Mouse (Mus musculus): Measurements from ENCODE around the gene Grap2. TPM values are rescaled to one million over a fixed set of nuclear protein-coding genes. Genes with fewer than 3 reads are reported as not detected.

Gene Grap2
- polyA plus RNA-seq (2012) = 14.0 and 16.9 TPM in 2 replicates

GRCm38 (mm10) chr15:80572291-80572690, at the start of gene Grap2:
Gene Grap2, plus strand, starts transcription at chr15:80572594.
- H3K4me3 ChIP-seq (replicated peaks) = no peak within 1 kb of the TSS
- TF ChIP-seq GATA1 (IDR thresholded peaks at IDR 0.05; ENCODE audit: low read length) = no peak
- no peak for TF ChIP-seq TAL1 (IDR thresholded peaks at IDR 0.05; ENCODE audit: low read length)
- H3K27me3 ChIP-seq (ENCODE audit: control insufficient read depth) = peaks cover 63% of the 10 kb centered on the region
- H3K36me3 ChIP-seq (ENCODE audit: control insufficient read depth) = no peaks in the 10 kb centered on the region
- no peaks in the 10 kb centered on the region for H3K9me3 ChIP-seq (ENCODE audit: control insufficient read depth, low read length)
- peaks cover 2% of the 10 kb centered on the region; the same call in 1 of the 2 replicates for H3K4me1 ChIP-seq (ENCODE audit: control insufficient read depth)

DNA sequence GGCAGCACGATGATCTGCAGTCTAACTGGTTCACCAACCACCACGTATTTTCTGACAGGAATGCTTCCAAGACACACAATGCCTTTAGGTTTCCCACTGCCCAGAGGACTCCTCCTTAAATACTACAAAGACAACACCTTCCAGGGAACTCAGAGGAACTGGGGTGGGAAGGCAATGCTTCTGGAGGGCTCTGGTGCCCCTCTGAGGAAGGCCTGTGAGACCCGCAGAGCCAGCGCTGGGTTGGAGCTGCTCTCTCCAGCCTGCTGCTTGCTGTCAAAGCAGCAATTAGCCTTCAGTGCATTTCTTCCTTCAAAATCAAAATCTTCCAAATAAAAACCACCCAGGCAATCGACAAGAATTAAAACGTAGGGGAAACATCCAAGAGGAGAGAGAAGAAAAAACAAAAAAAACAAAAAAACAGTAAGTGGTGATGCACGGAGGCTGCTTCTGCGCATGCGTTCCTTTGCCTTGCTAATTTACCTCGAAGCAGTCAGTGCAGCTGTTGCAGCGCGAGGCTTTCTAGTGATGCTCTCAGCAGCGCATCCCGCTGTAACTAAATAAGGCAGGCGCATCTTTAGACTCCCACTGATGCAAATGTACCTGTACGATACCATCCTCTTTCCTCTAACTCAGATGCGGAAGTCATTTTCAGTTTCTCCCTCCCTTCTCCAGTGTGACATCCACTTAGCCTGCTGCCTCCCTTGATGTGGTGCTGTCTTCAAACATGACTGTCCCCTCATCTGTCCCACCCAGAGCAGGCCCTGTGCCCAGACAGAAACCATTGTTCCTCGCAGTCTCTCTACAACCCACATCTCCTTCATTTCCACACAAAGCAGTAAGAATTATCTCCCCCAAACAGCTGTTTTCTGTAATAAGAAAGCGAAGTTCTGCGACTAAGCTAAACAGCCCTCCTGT, 42.2 kb upstream of the Grap2 start:
- no peak for TF ChIP-seq GATA1 (IDR thresholded peaks at IDR 0.05; ENCODE audit: low read length)
- no peak for TF ChIP-seq TAL1 (IDR thresholded peaks at IDR 0.05; ENCODE audit: low read length)
- Histone ChIP-seq H3K27me3 (ENCODE audit: control insufficient read depth) (no peaks in the 10 kb centered on the region), H3K9me3 (ENCODE audit: control insufficient read depth, low read length) (peaks cover 2% of the 10 kb centered on the region; the same call in 1 of the 2 replicates), H3K4me3 (replicated peaks) (no peak overlapping the region), H3K4me1 (ENCODE audit: control insufficient read depth) (peaks cover 53% of the 10 kb centered on the region), H3K36me3 (ENCODE audit: control insufficient read depth) (no peaks in the 10 kb centered on the region)

DNA sequence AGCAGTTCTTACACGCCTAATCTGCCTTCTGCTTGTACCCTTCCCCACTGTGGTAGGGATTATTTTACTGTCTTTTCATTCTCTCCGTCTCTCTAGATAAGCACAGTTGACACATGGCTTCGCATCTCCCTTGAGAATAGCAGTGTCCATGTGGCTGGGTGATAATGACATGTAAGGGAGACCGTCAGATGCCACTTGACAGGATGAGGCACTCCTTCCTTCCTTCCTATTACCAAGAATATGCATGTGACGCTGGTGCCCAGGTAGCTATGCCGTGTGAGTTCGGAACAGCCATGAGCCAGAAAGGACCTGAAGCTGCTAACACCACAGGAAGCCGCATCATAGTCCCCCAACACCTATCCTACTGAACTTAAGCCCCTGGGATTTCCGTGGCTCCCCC, 41.4 kb upstream of the Grap2 start:
- TF ChIP-seq GATA1 (IDR thresholded peaks at IDR 0.05; ENCODE audit: low read length) (0 out of 2 replicates have a peak, but pooled peaks have one; percentile 22), TAL1 (IDR thresholded peaks at IDR 0.05; ENCODE audit: low read length) (peak; percentile 40; the same call in 1 of the 3 replicates)
- no peaks in the 10 kb centered on the region for H3K36me3 ChIP-seq (ENCODE audit: control insufficient read depth)
- H3K4me3 ChIP-seq (replicated peaks) = peak overlapping the region; percentile 19
- H3K9me3 ChIP-seq (ENCODE audit: control insufficient read depth, low read length) = no peaks in the 10 kb centered on the region
- H3K27me3 ChIP-seq (ENCODE audit: control insufficient read depth) = no peaks in the 10 kb centered on the region
- H3K4me1 ChIP-seq (ENCODE audit: control insufficient read depth) = peaks cover 53% of the 10 kb centered on the region

DNA sequence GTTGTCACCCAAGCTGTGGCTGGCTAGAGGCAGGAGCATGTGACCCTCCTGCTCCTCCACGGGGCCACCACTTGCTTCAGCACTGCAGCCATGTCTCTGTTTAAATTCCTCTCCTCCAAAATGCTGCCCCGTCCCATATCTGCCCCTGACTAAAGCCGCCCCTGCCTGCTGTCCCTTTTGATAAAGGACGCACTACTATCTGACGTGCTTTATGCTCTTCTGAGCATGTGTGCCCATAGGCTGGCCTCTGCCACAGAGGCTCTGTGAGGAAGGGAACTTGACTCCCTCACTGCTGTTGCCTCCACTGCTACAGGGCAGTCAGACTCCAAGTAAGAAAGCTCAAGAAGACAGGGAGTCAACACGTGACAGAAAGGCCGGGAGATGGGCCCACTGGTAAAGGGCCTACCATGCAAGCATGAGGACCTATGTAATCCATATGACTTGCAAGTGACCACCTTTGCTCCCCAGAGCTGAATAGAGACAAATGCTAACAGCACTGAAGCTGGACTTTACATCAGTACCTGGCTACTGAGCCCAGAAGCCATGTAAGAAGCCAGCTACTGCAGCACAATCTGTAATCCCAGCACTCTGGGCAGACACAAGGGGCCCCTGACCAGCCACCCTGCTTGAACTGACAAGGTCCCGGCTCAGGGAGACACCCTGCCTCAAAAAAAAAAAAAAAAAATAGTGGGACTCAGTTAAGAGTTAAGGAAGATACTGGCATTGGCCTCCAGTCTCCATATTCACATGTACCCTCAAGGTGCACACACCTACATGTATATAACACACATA, 39.9 kb upstream of the Grap2 start:
- Histone ChIP-seq H3K4me1 (ENCODE audit: control insufficient read depth) (peaks cover 59% of the 10 kb centered on the region), H3K36me3 (ENCODE audit: control insufficient read depth) (no peaks in the 10 kb centered on the region), H3K4me3 (replicated peaks) (peak overlapping the region; percentile 33)

GRCm38 (mm10) chr15:80533274-80533673, 39.1 kb upstream of the Grap2 start:
- Histone ChIP-seq H3K36me3 (ENCODE audit: control insufficient read depth) (no peaks in the 10 kb centered on the region), H3K9me3 (ENCODE audit: control insufficient read depth, low read length) (no peaks in the 10 kb centered on the region), H3K4me1 (ENCODE audit: control insufficient read depth) (peaks cover 67% of the 10 kb centered on the region), H3K4me3 (replicated peaks) (no peak overlapping the region), H3K27me3 (ENCODE audit: control insufficient read depth) (no peaks in the 10 kb centered on the region)
- TF ChIP-seq TAL1 (IDR thresholded peaks at IDR 0.05; ENCODE audit: low read length) (no peak), GATA1 (IDR thresholded peaks at IDR 0.05; ENCODE audit: low read length) (no peak)

More for the DNA sequence above, 39.9 kb upstream of the Grap2 start:
- TF ChIP-seq GATA1 (IDR thresholded peaks at IDR 0.05; ENCODE audit: low read length) = peak; percentile 64
- TF ChIP-seq TAL1 (IDR thresholded peaks at IDR 0.05; ENCODE audit: low read length) = peak; percentile 77
- Histone ChIP-seq H3K27me3 (ENCODE audit: control insufficient read depth) (no peaks in the 10 kb centered on the region), H3K9me3 (ENCODE audit: control insufficient read depth, low read length) (no peaks in the 10 kb centered on the region)

DNA sequence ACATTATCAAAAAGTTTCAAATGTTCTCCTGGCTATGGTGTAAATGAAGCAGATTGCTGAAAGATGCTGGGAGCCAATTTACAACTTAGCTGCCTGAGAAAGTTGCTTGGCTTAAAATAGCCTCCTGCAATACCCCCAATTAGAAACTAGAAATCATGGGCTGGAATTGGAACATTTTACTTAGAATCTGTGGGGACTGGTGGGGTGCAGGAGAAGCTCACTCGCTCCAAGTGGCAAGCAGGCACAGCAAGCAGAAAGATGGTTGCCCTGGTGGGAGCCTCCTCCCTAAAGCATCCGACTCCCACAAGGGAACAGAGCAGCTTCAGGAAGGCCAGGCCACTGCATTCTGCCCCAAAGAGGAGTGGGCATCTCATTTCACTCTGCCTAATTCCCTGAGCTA, 36.3 kb upstream of the Grap2 start:
- no peaks in the 10 kb centered on the region for H3K9me3 ChIP-seq (ENCODE audit: control insufficient read depth, low read length)
- no peaks in the 10 kb centered on the region for H3K27me3 ChIP-seq (ENCODE audit: control insufficient read depth)
- no peak overlapping the region for H3K4me3 ChIP-seq (replicated peaks)
- no peaks in the 10 kb centered on the region for H3K36me3 ChIP-seq (ENCODE audit: control insufficient read depth)
- TF ChIP-seq TAL1 (IDR thresholded peaks at IDR 0.05; ENCODE audit: low read length) (no peak), GATA1 (IDR thresholded peaks at IDR 0.05; ENCODE audit: low read length) (no peak)
- peaks cover 62% of the 10 kb centered on the region for H3K4me1 ChIP-seq (ENCODE audit: control insufficient read depth)

GRCm38 (mm10) chr15:80538075-80538474, 34.3 kb upstream of the Grap2 start:
- H3K4me3 ChIP-seq (replicated peaks) = no peak overlapping the region
- no peaks in the 10 kb centered on the region for H3K9me3 ChIP-seq (ENCODE audit: control insufficient read depth, low read length)
- TF ChIP-seq TAL1 (IDR thresholded peaks at IDR 0.05; ENCODE audit: low read length) (no peak), GATA1 (IDR thresholded peaks at IDR 0.05; ENCODE audit: low read length) (no peak)
- H3K27me3 ChIP-seq (ENCODE audit: control insufficient read depth) = no peaks in the 10 kb centered on the region
- H3K4me1 ChIP-seq (ENCODE audit: control insufficient read depth) = peaks cover 47% of the 10 kb centered on the region
- no peaks in the 10 kb centered on the region for H3K36me3 ChIP-seq (ENCODE audit: control insufficient read depth)

GRCm38 (mm10) chr15:80538671-80539340, 33.6 kb upstream of the Grap2 start:
- TF ChIP-seq GATA1 (IDR thresholded peaks at IDR 0.05; ENCODE audit: low read length) = no peak

More at GRCm38 (mm10) chr15:80538671-80539340, 33.6 kb upstream of the Grap2 start:
- no peak overlapping the region for H3K4me3 ChIP-seq (replicated peaks)
- no peaks in the 10 kb centered on the region for H3K9me3 ChIP-seq (ENCODE audit: control insufficient read depth, low read length)
- peaks cover 42% of the 10 kb centered on the region for H3K4me1 ChIP-seq (ENCODE audit: control insufficient read depth)
- H3K36me3 ChIP-seq (ENCODE audit: control insufficient read depth) = no peaks in the 10 kb centered on the region
- no peaks in the 10 kb centered on the region for H3K27me3 ChIP-seq (ENCODE audit: control insufficient read depth)
